Mouse (Mus musculus) adrenal gland, adult 10 weeks (tissue): Measurements from ENCODE around the gene 4933421I07Rik. TPM values are rescaled to one million over a fixed set of nuclear protein-coding genes. Genes with fewer than 3 reads are reported as not detected.

Experiments
- polyA plus RNA-seq: library from polyadenylated mRNA; stranded (reverse); fragments of 350-450 nt; fragmentation: Illumina TruSeq; extraction: RNeasy Lipid Tissue Mini Kit (QIAGEN cat#74804); gene quantifications from one replicate; pipeline ENCODE4 v1.2.3, GENCODE M21; 2014; ENCODE audit warnings: low read depth, low replicate concordance

4933421I07Rik gene
- polyA plus RNA-seq, result not detected

DNA sequence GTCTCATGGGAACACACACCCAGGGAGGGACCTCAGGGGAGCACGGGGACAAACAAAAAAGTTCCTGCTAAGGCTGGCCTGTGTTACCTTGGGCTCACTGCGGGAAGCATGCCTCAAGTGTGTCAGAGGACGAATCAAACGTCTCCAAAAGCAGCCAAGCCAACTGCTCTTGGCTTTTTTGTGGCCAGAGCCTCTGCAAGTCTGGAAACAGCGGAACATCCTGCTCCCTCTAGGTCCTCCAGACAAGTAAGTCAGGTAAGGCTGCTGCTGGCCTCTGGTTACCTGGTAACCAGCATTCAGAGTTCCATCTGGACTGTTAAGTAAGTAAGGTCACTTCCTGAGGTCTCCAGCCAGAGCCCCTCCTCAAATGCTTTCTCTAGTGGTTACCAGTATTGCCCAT lies at the start of gene 4933421I07Rik:
Gene 4933421I07Rik, minus strand, starts transcription at position 271 of the 400 bp plus-strand sequence.

Other genes with a start within 250 kb of the 4933421I07Rik start
- gene Vmn2r61, start 188.1 kb downstream of the 4933421I07Rik start, polyA plus RNA-seq, result not detected
- 31.4 TPM for gene Zfp141, start 57.6 kb upstream of the 4933421I07Rik start, polyA plus RNA-seq
- gene Gm21028, start 130.5 kb upstream of the 4933421I07Rik start, polyA plus RNA-seq, result not detected
- gene Zfp977, start 144.4 kb upstream of the 4933421I07Rik start, polyA plus RNA-seq, result 4.1 TPM
- gene Zfp976, start 194.5 kb upstream of the 4933421I07Rik start, polyA plus RNA-seq, result 17.9 TPM
- gene Zfp975, start 244.6 kb upstream of the 4933421I07Rik start, polyA plus RNA-seq, result 23.0 TPM